Mouse (Mus musculus): Measurements from ENCODE around the gene Erbb4. TPM values are rescaled to one million over a fixed set of nuclear protein-coding genes. Genes with fewer than 3 reads are reported as not detected.

The Erbb4 gene
- total RNA-seq (2021): 10 to 100 TPM; 75.6 to 76.9 TPM

GRCm38 (mm10) chr1:69107485-69108158, at the start of gene Erbb4:
TSS of gene Erbb4 (minus strand) at chr1:69108059.
- DNase-seq: peak; percentile 48
- intact Hi-C loops (cut with DNase I): no loop called here

GRCm38 (mm10) chr1:69157346-69157745, 49.5 kb upstream of the Erbb4 start:
- DNase-seq: no peak

GRCm38 (mm10) chr1:69141341-69141740, 33.5 kb upstream of the Erbb4 start:
- DNase-seq: no peak
- intact Hi-C loops (cut with DNase I): no loop called here

More at GRCm38 (mm10) chr1:69157346-69157745, 49.5 kb upstream of the Erbb4 start:
- intact Hi-C loops (cut with DNase I): no loop called here

GRCm38 (mm10) chr1:69139519-69139868, 31.6 kb upstream of the Erbb4 start:
- intact Hi-C loops (cut with DNase I): loop anchor here (5.0 kb wide), 1 partner anchor 1497 kb away; no protein-coding TSS in a partner anchor
- DNase-seq: no peak

GRCm38 (mm10) chr1:69138856-69139518, 31.1 kb upstream of the Erbb4 start:
- intact Hi-C loops (cut with DNase I): loop anchor here (5.0 kb wide), 1 partner anchor 1497 kb away; no protein-coding TSS in a partner anchor
- DNase-seq: peak; percentile 75

GRCm38 (mm10) chr1:69124147-69124848, 16.4 kb upstream of the Erbb4 start:
- DNase-seq: no peak

GRCm38 (mm10) chr1:69118249-69118938, 10.5 kb upstream of the Erbb4 start:
- DNase-seq: peak; percentile 16
- intact Hi-C loops (cut with DNase I): no loop called here

More at GRCm38 (mm10) chr1:69124147-69124848, 16.4 kb upstream of the Erbb4 start:
- intact Hi-C loops (cut with DNase I): no loop called here

- DNase-seq: peak; percentile 76
- intact Hi-C loops (cut with DNase I): no loop called here
Measured at GRCm38 (mm10) chr1:69108159-69108925, 483 bp upstream of the Erbb4 start.

GRCm38 (mm10) chr1:69106937-69107461, 860 bp downstream of the Erbb4 start:
- peak; percentile 80 for DNase-seq
- intact Hi-C loops (cut with DNase I): no loop called here

- DNase-seq: peak; percentile 43
- intact Hi-C loops (cut with DNase I): no loop called here
Measured at GRCm38 (mm10) chr1:69106322-69106761, 1.5 kb downstream of the Erbb4 start.

- intact Hi-C loops (cut with DNase I): no loop called here
- peak; percentile 66 for DNase-seq
Measured at GRCm38 (mm10) chr1:69105493-69106321, 2.2 kb downstream of the Erbb4 start.

GRCm38 (mm10) chr1:69105096-69105492, 2.8 kb downstream of the Erbb4 start:
- intact Hi-C loops (cut with DNase I): no loop called here
- DNase-seq: peak; percentile 39

GRCm38 (mm10) chr1:69103211-69103706, 4.6 kb downstream of the Erbb4 start:
- intact Hi-C loops (cut with DNase I): no loop called here
- DNase-seq: no peak

- peak; percentile 8 for DNase-seq
- intact Hi-C loops (cut with DNase I): no loop called here
Measured at GRCm38 (mm10) chr1:69101670-69102069, 6.2 kb downstream of the Erbb4 start.

GRCm38 (mm10) chr1:69093052-69093451, 14.8 kb downstream of the Erbb4 start:
- DNase-seq: no peak
- intact Hi-C loops (cut with DNase I): no loop called here

- intact Hi-C loops (cut with DNase I): no loop called here
- DNase-seq: no peak
Measured at GRCm38 (mm10) chr1:69089331-69089730, 18.5 kb downstream of the Erbb4 start.

- intact Hi-C loops (cut with DNase I): no loop called here
- no peak for DNase-seq
Measured at GRCm38 (mm10) chr1:69085753-69086152, 22.1 kb downstream of the Erbb4 start.

GRCm38 (mm10) chr1:69048918-69049317, 58.9 kb downstream of the Erbb4 start:
- intact Hi-C loops (cut with DNase I): no loop called here
- DNase-seq: peak; percentile 3

All from left cerebral cortex, postnatal 4 days (tissue).